Mouse (Mus musculus): ENCODE data around the gene Pa2g4. TPM values are rescaled to one million over a fixed set of nuclear protein-coding genes. Genes with fewer than 3 reads are reported as not detected.
"Not testable (repeated sequence)": the region's sequence is repeated elsewhere in the genome, so short reads cannot be mapped to it uniquely, and the experiment has no call there.

The Pa2g4 gene
- total and polyA plus RNA-seq, 3 experiments = 232 to 663 (median 298) TPM

DNA sequence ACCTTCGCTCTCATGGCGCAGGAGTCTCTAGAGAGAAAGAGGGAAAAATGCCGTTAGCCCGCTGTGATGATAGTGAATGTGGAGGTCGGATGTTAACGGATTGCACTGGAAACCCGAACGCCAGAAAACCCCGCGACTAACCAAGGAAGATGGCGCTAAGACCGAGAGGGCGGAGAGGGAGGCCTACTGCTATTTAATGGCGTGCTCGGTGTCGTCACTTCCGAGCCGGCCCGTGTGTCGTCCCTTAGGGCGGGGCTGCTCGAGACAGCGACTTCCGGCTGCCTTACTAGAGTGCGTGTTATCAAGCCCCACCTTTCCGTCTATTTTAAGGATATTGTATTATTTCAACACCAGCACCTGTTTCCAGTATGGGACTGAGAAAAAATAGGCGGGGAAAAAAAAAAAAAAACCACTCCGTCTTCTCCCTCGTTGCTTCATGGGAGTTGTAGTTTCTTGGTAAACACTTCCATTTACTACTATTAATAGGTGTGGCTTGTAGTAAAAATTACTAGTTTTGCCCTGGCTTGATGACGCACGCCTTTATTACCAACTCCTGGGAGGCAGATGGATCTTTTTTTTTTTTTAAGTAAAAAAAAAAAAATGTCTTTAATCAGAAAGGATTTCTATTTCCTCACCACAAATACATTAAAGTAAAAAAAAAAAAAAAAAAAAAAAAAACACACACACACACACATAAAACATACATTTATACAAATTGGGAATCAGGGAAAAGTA, 16.7 kb downstream of the Pa2g4 start, which contains the start of gene Rpl41 (continued):
- 0 out of 2 replicates have a peak, but pooled peaks have one; percentile 2 for TF ChIP-seq MEF2A (IDR thresholded peaks at IDR 0.05; ENCODE audit: extremely low read depth, insufficient replicate concordance, low read depth, low read length, poor library complexity, severe bottlenecking)
- peak; percentile 63; the same call in 1 of the 2 replicates for TF ChIP-seq TCF12 (IDR thresholded peaks at IDR 0.05; ENCODE audit: low read depth, low read length)
- no peak for TF ChIP-seq UBTF (IDR thresholded peaks at IDR 0.05; ENCODE audit: borderline replicate concordance, insufficient read depth, low read depth, low read length)
- peak; percentile 81 for TF ChIP-seq MXI1 (IDR thresholded peaks at IDR 0.05; ENCODE audit: low read depth, low read length)
- peak; percentile 16; the same call in 1 of the 2 replicates for TF ChIP-seq E2F4 (IDR thresholded peaks at IDR 0.05; ENCODE audit: borderline replicate concordance, low read depth, low read length)
- no peak for TF ChIP-seq RAD21 (IDR thresholded peaks at IDR 0.05; ENCODE audit: low read depth, low read length)
- peak; percentile 64; the same call in 1 of the 2 replicates for TF ChIP-seq GATA1 (IDR thresholded peaks at IDR 0.05; ENCODE audit: low read depth, low read length)
- TF ChIP-seq HCFC1 (IDR thresholded peaks at IDR 0.05; ENCODE audit: low read depth, low read length) = peak; percentile 98
- peak; percentile 96 for TF ChIP-seq MYC (IDR thresholded peaks at IDR 0.05; ENCODE audit: low read depth, low read length)
- TF ChIP-seq TBP (IDR thresholded peaks at IDR 0.05; ENCODE audit: low read depth, low read length) = peak; percentile 99
- peak; percentile 91; the same call in 1 of the 2 replicates for TF ChIP-seq CHD1 (IDR thresholded peaks at IDR 0.05; ENCODE audit: low read depth, low read length)
- TF ChIP-seq POLR2A (IDR thresholded peaks at IDR 0.05; ENCODE audit: control insufficient read depth in 1 of 2, insufficient read depth in 1 of 2, low read depth in 1 of 2, low read length in 2 of 2, poor library complexity in 1 of 2) = peak; percentile 97 to 100
- TF ChIP-seq POLR2AphosphoS2 (IDR thresholded peaks at IDR 0.05; ENCODE audit: low read length) = peak; percentile 100
- peak; percentile 57 for TF ChIP-seq TAL1 (IDR thresholded peaks at IDR 0.05; ENCODE audit: low read length)
- no peak for TF ChIP-seq NRF1 (IDR thresholded peaks at IDR 0.05; ENCODE audit: insufficient read depth, low read depth, low read length, poor library complexity, severe bottlenecking)

DNA sequence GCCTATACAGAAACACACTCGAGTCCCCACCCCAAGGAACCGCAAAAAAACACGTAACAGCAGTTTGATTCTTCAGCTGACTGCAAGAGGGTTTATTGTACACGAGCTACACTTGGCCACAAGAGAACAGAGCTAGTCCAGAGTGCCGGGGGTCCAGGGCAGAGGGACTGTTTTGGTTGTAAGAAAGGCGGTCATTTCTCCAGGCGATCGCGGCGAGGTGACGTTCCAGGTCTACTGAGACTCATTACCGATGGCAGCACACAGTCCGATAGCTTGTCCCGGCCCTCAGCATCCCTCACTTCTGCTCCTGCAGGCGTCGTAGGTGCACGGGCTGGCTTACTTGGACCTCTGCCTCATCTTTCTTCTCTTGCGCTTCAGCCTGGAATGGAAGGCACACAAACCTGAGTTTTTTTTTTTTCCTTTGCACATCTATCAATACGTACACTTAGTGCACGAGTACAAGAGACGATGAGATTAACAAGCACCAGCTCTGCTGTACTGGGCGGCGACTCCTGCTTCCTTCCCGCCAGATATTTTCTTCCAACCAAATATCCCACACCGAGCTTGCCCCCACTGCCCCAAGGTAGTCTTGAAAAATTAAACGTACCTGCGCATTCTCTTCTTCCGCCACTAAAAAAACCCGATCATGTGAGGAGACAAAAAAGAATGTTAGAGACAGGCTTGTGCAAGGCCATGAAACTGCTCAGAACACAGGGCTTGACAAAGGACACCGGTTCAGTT, 17.6 kb downstream of the Pa2g4 start:
- Histone ChIP-seq H3K9ac (ENCODE audit: control insufficient read depth, low read depth, low read length, poor library complexity, severe bottlenecking) (peak overlapping the region; percentile 100), H3K27ac (ENCODE audit: control insufficient read depth, low read depth, low read length) (peak overlapping the region; percentile 97), H3K79me2 (ENCODE audit: control insufficient read depth, insufficient read depth, low read length, poor library complexity) (peaks cover 18% of the 10 kb centered on the region), H3K4me1 (ENCODE audit: control insufficient read depth in 1 of 2, insufficient read depth in 2 of 2, low read length in 2 of 2) (peaks cover 0 to 16% of the 10 kb centered on the region in 2 experiments; a peak in 2 of 4 replicates), H3K4me3 (ENCODE audit: control insufficient read depth in 1 of 2, insufficient read depth in 1 of 2, low read depth in 2 of 2, low read length in 2 of 2) (peak overlapping the region; percentile 54 to 96)
- peak; percentile 59 for DNase-seq (ENCODE audit: low read depth, low spot score)
- not testable (repeated sequence) for H3K36me3 ChIP-seq (ENCODE audit: control insufficient read depth in 1 of 2, insufficient read depth in 2 of 2, low read length in 2 of 2); H3K9me3 ChIP-seq (replicated peaks; ENCODE audit: insufficient read depth, low read length); H3K27me3 ChIP-seq (ENCODE audit: control insufficient read depth in 1 of 2, insufficient read depth in 2 of 2, low read length in 2 of 2)
- TF ChIP-seq POLR2A (IDR thresholded peaks at IDR 0.05; ENCODE audit: control insufficient read depth in 1 of 2, insufficient read depth in 1 of 2, low read depth in 1 of 2, low read length in 2 of 2, poor library complexity in 1 of 2) = peak in 1 of 2 experiments; percentile 1; a peak in 2 of 4 replicates
